Mouse (Mus musculus): ENCODE data around the gene Gcsam.

- TF ChIP-seq POLR2A (IDR thresholded peaks at IDR 0.05; ENCODE audit: borderline replicate concordance, extremely low read depth, insufficient read depth, insufficient read length, poor library complexity, severe bottlenecking) (no peak), CTCF (IDR thresholded peaks at IDR 0.05; ENCODE audit: borderline replicate concordance, extremely low read depth, insufficient read depth, insufficient read length) (no peak)
Measured at GRCm38 (mm10) chr16:45651497-45651896, 41.3 kb downstream of the Gcsam start.
